Mouse (Mus musculus): ENCODE results near the gene Cadm1. TPM values are rescaled to one million over a fixed set of nuclear protein-coding genes. Genes with fewer than 3 reads are reported as not detected.

Cadm1 gene
- total and polyA plus RNA-seq, 3 experiments = 0.14 to 0.31 TPM; not detected in 1

DNA sequence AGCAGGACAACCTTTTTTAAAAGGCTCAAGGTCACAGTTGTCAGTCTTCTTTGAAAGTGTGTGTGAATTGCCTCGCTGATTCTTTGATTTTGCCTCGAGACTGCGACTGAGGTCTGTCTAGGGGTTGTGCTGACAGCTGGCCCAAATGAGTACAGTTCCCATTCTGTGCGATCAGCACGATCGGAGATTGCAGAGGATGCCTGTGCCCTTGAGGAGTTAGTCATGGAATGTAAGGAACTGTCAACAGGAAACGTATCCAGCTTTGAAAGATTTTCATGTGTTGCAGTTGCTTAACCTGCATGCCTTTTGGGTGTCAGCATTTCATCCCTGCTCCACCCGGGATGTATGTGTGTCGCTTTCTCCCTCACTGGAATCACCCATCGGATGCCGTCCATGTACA, 141.6 kb downstream of the Cadm1 start:
- H3K9ac ChIP-seq (ENCODE audit: control insufficient read depth, low read depth, low read length, poor library complexity, severe bottlenecking) = no peak overlapping the region

DNA sequence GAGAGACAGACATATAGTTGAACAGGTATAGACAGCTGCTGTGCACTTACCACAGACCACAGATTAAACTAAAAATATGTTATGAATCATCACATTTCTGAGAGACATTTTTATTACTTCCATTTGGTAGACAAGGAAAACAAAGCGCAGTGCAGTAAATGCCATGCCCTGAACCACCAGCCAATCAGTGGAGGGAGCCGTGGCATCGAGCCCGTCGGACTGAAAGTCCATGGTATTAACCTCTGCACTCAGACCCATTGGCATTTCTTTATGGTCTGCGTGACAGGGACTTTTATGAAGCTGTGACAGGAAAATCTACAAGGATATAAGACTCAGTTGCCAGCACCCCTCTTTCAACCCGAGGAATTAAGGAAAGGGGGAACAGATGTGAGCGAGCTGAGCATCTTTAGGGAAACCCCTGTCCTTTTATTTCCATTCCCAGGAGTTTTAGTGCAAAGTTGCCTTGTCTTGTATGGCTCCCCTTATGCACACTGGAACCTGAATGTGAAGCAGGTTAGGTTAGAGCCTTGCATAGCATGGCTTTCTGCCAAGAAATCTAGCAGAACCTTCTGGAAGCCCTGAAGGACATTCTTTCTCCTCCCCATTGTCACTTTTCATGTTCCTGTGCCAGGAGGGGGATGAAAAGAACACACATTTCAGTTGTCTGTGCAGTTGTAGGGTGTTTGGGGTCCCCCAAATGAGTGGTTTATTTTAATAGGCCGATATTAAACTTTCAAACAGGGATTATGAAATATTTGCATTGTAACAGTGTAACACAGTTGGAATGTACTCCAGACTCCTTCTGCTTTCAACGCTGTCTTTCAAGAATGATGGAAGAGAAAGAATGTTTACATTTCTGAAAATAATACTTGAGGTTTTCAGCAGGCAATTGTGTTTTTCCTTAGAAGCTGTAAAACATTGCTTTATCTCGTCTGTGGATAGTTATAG, 145.1 kb downstream of the Cadm1 start:
- DNase-seq (ENCODE audit: low read depth, low spot score) = no peak
- no peaks in the 10 kb centered on the region for H3K9me3 ChIP-seq (replicated peaks; ENCODE audit: insufficient read depth, low read length)
- H3K4me3 ChIP-seq (ENCODE audit: control insufficient read depth in 1 of 2, insufficient read depth in 1 of 2, low read depth in 2 of 2, low read length in 2 of 2) = no peak overlapping the region
- no peaks in the 10 kb centered on the region for H3K36me3 ChIP-seq (ENCODE audit: control insufficient read depth in 1 of 2, insufficient read depth in 2 of 2, low read length in 2 of 2)
- no peaks in the 10 kb centered on the region for H3K4me1 ChIP-seq (ENCODE audit: control insufficient read depth in 1 of 2, insufficient read depth in 2 of 2, low read length in 2 of 2)
- H3K9ac ChIP-seq (ENCODE audit: control insufficient read depth, low read depth, low read length, poor library complexity, severe bottlenecking) = no peak overlapping the region
- H3K27me3 ChIP-seq (ENCODE audit: control insufficient read depth in 1 of 2, insufficient read depth in 2 of 2, low read length in 2 of 2) = no peaks in the 10 kb centered on the region; a peak in 1 of 4 replicates
- no peak overlapping the region for H3K27ac ChIP-seq (ENCODE audit: control insufficient read depth, low read depth, low read length)
- no peak for TF ChIP-seq BHLHE40 (IDR thresholded peaks at IDR 0.05; ENCODE audit: borderline replicate concordance, low read depth, low read length)
- no peak for TF ChIP-seq ZMIZ1 (IDR thresholded peaks at IDR 0.05; ENCODE audit: low read depth, low read length)
- no peak for TF ChIP-seq TCF12 (IDR thresholded peaks at IDR 0.05; ENCODE audit: low read depth, low read length)
- no peak for TF ChIP-seq TAL1 (IDR thresholded peaks at IDR 0.05; ENCODE audit: low read length)
- TF ChIP-seq MYB (IDR thresholded peaks at IDR 0.05; ENCODE audit: low read depth, low read length) = no peak
- no peak for TF ChIP-seq ZKSCAN1 (IDR thresholded peaks at IDR 0.05; ENCODE audit: low read depth, low read length)
- no peak for TF ChIP-seq NELFE (IDR thresholded peaks at IDR 0.05; ENCODE audit: low read depth, low read length)
- TF ChIP-seq POLR2AphosphoS2 (IDR thresholded peaks at IDR 0.05; ENCODE audit: low read length) = no peak
- TF ChIP-seq NRF1 (IDR thresholded peaks at IDR 0.05; ENCODE audit: insufficient read depth, low read depth, low read length, poor library complexity, severe bottlenecking) = no peak
- no peak for TF ChIP-seq MAZ (IDR thresholded peaks at IDR 0.05; ENCODE audit: low read depth, low read length)
- TF ChIP-seq RAD21 (IDR thresholded peaks at IDR 0.05; ENCODE audit: low read depth, low read length) = no peak
- no peak for TF ChIP-seq E2F4 (IDR thresholded peaks at IDR 0.05; ENCODE audit: borderline replicate concordance, low read depth, low read length)
- no peak for TF ChIP-seq ETS1 (IDR thresholded peaks at IDR 0.05; ENCODE audit: low read depth, low read length)
- no peak for TF ChIP-seq GATA1 (IDR thresholded peaks at IDR 0.05; ENCODE audit: low read depth, low read length)
- TF ChIP-seq MAFK (IDR thresholded peaks at IDR 0.05; ENCODE audit: borderline replicate concordance, low read depth, low read length) = no peak
- no peak for TF ChIP-seq ZNF384 (IDR thresholded peaks at IDR 0.05; ENCODE audit: low read depth, low read length)
- TF ChIP-seq UBTF (IDR thresholded peaks at IDR 0.05; ENCODE audit: borderline replicate concordance, insufficient read depth, low read depth, low read length) = no peak
- no peaks in the 10 kb centered on the region for H3K79me2 ChIP-seq (ENCODE audit: control insufficient read depth, insufficient read depth, low read length, poor library complexity)

More for the DNA sequence above, 141.6 kb downstream of the Cadm1 start:
- no peak for DNase-seq (ENCODE audit: low read depth, low spot score)
- Histone ChIP-seq H3K27ac (ENCODE audit: control insufficient read depth, low read depth, low read length) (no peak overlapping the region), H3K79me2 (ENCODE audit: control insufficient read depth, insufficient read depth, low read length, poor library complexity) (no peaks in the 10 kb centered on the region), H3K36me3 (ENCODE audit: control insufficient read depth in 1 of 2, insufficient read depth in 2 of 2, low read length in 2 of 2) (no peaks in the 10 kb centered on the region), H3K4me3 (ENCODE audit: control insufficient read depth in 1 of 2, insufficient read depth in 1 of 2, low read depth in 2 of 2, low read length in 2 of 2) (no peak overlapping the region), H3K4me1 (ENCODE audit: control insufficient read depth in 1 of 2, insufficient read depth in 2 of 2, low read length in 2 of 2) (no peaks in the 10 kb centered on the region), H3K27me3 (ENCODE audit: control insufficient read depth in 1 of 2, insufficient read depth in 2 of 2, low read length in 2 of 2) (no peaks in the 10 kb centered on the region), H3K9me3 (replicated peaks; ENCODE audit: insufficient read depth, low read length) (no peaks in the 10 kb centered on the region)
- TF ChIP-seq GATA1 (IDR thresholded peaks at IDR 0.05; ENCODE audit: low read depth, low read length) (no peak), MYC (IDR thresholded peaks at IDR 0.05; ENCODE audit: low read depth, low read length) (no peak), CHD2 (IDR thresholded peaks at IDR 0.05; ENCODE audit: low read length) (no peak), UBTF (IDR thresholded peaks at IDR 0.05; ENCODE audit: borderline replicate concordance, insufficient read depth, low read depth, low read length) (no peak), JUND (IDR thresholded peaks at IDR 0.05; ENCODE audit: low read depth, low read length) (no peak), RAD21 (IDR thresholded peaks at IDR 0.05; ENCODE audit: low read depth, low read length) (no peak), CTCF (IDR thresholded peaks at IDR 0.05 in 2 of 3, conservative IDR thresholded peaks at IDR 0.05 in 1 of 3; ENCODE audit: control insufficient read depth in 1 of 3, insufficient read depth in 1 of 3, low read depth in 2 of 3, low read length in 3 of 3, poor library complexity in 1 of 3, severe bottlenecking in 1 of 3) (no peak), USF2 (IDR thresholded peaks at IDR 0.05; ENCODE audit: borderline replicate concordance in 1 of 2, insufficient read depth in 1 of 2, low read depth in 1 of 2, low read length in 2 of 2) (no peak), ZC3H11A (IDR thresholded peaks at IDR 0.05; ENCODE audit: low read depth, low read length) (no peak), MAFK (IDR thresholded peaks at IDR 0.05; ENCODE audit: borderline replicate concordance, low read depth, low read length) (no peak), NRF1 (IDR thresholded peaks at IDR 0.05; ENCODE audit: insufficient read depth, low read depth, low read length, poor library complexity, severe bottlenecking) (no peak)
